Mouse (Mus musculus) kidney, postnatal 10 days (tissue): ENCODE data around the gene Eci2.
"Not testable (repeated sequence)": the region's sequence is repeated elsewhere in the genome, so short reads cannot be mapped to it uniquely, and the experiment has no call there.

Experiments used
- DNase-seq: peaks from one replicate; pipeline ENCODE4 v3.0.0; 2021; ENCODE audit warnings: mixed read lengths

The Eci2 gene

GRCm38 (mm10) chr13:35026879-35027278 lies at the start of gene Eci2:
Eci2 (minus strand) TSS chr13:35027096.
- peak; percentile 69 for DNase-seq

- no peak for DNase-seq
Observed at GRCm38 (mm10) chr13:35074862-35075261, 48.0 kb upstream of the Eci2 start.

GRCm38 (mm10) chr13:35070485-35071472 lies 43.9 kb upstream of the Eci2 start:
- no peak for DNase-seq

- no peak for DNase-seq
Observed at GRCm38 (mm10) chr13:35067084-35067483, 40.2 kb upstream of the Eci2 start.

GRCm38 (mm10) chr13:35066033-35066432 lies 39.1 kb upstream of the Eci2 start:
- no peak for DNase-seq

DNA sequence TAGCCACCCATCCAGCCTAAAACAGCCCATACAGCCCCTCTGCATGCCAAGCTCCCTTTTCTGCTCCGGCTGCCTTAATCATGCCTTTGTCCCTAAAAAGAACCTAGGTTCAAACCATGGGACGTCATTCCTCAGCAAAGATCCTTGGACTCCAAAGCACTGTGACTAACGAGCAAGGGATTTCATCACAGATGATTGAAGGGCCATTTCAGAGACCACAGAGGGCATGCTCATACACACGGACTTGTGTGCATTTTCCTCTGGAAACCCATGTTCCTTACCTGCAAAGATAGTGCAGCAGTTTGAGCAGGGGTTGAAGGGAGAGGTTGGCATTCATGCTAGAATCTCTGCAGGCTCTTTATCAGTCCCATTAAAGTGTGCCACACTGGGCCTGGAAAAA lies 37.5 kb upstream of the Eci2 start:
- no peak for DNase-seq

GRCm38 (mm10) chr13:35058145-35058544 lies 31.2 kb upstream of the Eci2 start:
- peak; percentile 34 for DNase-seq

DNA sequence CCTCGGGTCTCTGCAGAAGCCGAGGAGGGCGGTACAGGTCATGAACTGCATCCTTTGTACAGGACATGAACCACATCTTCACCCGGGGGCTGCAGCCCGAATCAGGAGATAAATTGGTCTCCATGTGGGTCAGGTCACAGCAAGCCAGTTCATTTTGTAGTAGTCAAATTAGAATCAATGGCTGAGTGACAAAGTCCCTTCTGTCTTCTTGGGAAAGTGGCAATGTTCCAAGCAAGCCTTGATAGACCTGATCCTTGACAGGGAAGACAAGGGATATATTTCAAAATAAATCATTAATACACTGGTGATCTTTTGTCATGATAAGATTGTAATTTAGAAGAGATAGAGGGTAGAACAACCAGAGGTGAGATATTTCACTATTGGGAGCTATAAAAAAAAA lies 9.6 kb upstream of the Eci2 start:
- DNase-seq: peak; percentile 7

DNA sequence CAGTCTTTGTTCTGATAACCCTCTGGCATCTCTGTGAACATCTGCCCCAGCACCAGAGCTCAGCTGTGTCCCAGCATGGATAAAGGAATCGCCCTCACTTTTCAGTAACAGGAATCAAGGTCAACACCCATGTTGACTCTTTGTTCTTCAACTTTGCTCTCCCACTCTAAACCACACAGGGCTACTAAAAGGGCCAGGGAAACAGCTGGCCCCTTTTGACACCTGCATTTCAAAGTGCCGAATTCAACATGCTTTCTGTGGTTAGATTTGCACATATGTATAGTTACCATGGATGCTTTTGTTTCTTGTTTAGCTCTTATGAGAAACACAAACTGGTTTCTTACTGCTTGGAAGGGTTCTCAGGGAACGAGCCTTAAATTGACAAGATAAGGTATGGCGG lies 8.8 kb upstream of the Eci2 start:
- DNase-seq: no peak

- no peak for DNase-seq
Observed at GRCm38 (mm10) chr13:35033571-35033970, 6.7 kb upstream of the Eci2 start.

DNA sequence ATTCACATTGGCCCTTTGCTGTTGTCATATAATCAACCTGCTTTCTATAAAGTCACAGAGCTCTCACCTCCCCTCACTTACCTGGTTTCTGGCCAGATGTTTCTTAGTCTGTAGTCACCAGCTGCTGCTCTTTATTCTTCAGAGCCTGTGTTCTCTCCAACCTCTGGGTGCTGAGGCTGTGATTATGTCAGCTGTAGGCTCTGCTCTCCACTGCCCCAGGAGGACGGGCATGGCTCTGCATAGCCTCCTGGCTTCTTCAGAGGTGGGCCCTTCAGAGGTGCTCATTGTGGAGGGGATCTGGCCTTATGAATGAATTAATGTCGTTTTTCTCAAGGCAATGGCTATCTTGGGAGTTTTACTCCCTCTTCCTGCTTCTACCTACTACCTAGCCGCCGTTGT lies 4.8 kb upstream of the Eci2 start:
- peak; percentile 17 for DNase-seq

DNA sequence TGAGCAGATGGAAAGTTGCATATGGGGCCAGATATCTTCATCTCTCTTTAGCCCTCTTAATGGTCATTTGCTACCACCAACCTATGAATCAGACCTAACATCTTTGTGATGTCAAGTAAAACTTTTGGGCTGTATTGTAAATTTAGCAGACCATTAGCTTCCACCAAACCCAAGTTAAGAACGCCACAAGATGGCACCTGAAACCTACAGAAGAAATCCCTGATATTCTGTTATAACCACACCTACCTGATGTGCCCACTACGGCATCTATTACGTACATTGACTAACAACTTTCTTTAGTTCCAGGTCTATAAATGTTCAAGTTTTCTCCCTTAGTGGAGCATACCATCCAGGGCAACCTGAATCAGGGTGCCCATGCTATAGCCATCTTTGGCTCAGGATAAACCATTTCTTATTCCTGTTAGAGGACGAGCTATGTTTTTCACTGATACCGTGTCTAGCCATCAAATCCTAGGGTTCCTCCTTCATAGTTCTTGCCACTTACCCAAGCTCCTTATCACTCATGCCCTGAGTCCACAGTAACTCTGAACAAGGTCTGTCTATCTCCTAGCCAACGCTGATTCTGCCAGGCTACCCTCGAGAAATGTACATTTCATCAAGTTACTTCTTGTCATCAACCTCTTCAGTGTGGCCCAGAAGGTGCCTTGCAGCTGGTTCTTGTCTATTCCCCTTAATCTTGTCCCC lies 4.2 kb upstream of the Eci2 start:
- peak; percentile 30 for DNase-seq

DNA sequence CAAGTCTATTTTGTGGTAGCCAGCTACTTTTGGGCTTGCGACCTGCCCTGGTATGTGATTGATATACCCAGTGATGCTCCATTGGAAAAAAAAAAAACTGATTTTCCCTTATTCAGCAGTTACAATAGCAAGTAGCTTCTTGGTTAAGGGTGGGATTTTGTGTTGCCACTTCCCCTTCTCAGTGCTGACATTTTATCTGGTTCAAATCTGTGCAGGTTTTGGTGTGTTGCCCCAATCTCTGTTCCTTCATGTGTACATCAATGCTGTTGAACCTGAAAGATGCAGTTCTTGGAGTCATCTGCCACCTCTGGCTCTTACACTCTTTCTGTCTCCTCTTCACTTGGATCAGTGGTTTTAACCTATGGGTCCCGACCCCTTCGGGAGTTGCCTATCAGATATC lies 1.5 kb upstream of the Eci2 start:
- no peak for DNase-seq

DNA sequence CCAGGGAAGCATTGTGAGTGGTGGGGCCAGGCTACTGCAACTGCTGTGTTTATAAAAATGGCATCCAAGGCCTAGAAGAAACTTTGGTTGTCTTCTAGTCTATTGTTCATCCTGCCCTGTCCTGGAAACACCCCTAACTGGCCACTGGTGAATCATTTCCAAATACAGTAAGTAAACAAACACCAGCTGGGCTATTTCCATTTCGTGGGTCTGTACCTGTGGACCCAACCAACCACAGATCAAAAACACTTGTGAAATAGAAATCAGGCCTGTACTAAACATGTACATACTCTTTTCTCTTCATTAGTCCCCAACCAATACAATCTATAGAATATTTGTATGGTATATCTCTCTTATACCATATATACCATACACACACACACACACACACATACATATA lies 3.5 kb downstream of the Eci2 start:
- not testable (repeated sequence) for DNase-seq

- no peak for DNase-seq
Observed at GRCm38 (mm10) chr13:35020383-35020782, 6.5 kb downstream of the Eci2 start.

- no peak for DNase-seq
Observed at GRCm38 (mm10) chr13:35018866-35019536, 7.9 kb downstream of the Eci2 start.

GRCm38 (mm10) chr13:35017392-35017791 lies 9.5 kb downstream of the Eci2 start:
- no peak for DNase-seq

DNA sequence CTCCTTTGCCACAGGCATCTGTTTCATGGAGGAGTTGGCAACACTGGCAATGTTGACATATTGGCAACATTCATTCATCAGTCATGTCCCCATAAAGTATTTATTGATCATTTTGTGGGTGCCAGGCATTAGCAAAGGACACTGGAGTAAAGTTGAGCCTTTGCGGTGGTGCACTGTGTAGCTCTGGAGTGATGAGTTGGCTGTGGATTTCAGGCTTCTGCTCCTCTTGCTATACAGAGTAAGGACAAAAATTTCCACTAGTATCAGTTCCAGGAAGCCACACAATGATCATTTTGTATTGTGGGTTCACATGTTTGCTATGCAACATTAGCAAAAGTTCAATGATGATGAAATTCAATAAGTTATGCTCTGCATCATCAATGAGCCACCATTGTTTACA lies 10.8 kb downstream of the Eci2 start:
- no peak for DNase-seq

DNA sequence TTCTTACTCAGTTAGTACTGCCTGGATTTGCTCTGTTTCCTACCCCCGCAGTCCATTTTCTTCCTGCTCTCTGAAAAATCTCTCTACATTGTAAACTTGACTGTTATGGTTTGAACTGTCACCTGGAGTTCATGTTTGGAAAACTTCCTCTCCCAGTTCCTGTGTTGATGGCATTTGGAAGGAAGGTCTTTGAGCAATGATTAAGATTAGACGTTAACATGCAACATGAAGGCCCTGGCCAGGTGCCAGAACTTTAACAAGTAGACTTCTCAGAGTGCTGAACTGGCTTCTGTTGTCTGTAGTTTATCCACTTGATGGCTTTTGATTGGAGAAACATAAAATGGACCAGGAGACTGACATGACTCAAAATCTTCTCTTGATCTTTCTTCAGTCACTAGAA lies 31.0 kb downstream of the Eci2 start:
- peak; percentile 71 for DNase-seq

- peak; percentile 99 for DNase-seq
Observed at GRCm38 (mm10) chr13:34993983-34994811, 32.7 kb downstream of the Eci2 start.

GRCm38 (mm10) chr13:34993595-34993982 lies 33.3 kb downstream of the Eci2 start:
- no peak for DNase-seq

GRCm38 (mm10) chr13:34993085-34993484 lies 33.8 kb downstream of the Eci2 start:
- no peak for DNase-seq
